Mouse (Mus musculus) cerebellum, postnatal 10 days (tissue): ENCODE results near the gene Pcsk6.
"Not testable (repeated sequence)": the region's sequence is repeated elsewhere in the genome, so short reads cannot be mapped to it uniquely, and the experiment has no call there.

ENCODE experiments used
- DNase-seq, 2 experiments: peaks; one replicate each; pipeline ENCODE4 v3.0.0; 2021; ENCODE audit warnings: mixed read lengths in 2 of 2

Pcsk6 gene

DNA sequence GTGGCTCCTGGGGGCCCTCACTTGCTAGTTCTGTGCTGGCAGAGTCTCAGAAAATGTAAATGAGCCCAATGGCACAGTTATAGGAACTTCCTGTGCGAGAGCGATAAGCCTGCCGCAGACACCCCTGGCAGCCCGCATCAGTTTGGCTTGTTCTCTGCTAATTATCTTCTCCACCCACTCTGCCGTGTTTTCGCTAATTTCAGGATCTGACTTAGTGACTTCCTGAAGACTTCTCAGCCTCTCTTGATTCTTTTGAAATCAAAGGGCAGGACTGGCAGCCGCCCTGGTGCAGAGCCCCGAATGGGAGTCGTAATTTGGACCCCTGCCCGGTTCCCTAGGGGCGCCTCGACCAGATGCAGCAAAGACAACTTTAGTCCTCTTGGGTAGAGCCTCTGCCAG lies 19.8 kb downstream of the Pcsk6 start:
- DNase-seq = peak; percentile 61 to 68

DNA sequence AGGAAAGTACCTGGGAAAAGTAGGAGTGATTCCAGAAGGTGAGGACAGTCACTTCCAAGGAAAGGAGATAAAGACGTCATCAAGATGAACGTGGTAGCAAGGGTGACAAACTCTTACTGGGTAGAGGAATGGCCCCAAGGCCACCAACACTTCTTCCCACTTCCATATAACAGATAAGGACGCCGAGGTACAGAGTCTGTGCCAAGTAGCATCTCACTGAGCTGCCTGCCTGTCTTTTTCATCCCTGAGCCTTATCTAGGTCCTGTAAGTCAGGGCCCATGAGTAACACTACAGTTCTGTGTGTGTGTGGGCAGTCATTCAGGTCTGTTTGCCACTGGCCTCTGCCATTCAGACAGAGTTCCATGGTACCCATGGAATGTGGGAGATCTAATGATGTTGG lies 23.4 kb downstream of the Pcsk6 start:
- no peak for DNase-seq

DNA sequence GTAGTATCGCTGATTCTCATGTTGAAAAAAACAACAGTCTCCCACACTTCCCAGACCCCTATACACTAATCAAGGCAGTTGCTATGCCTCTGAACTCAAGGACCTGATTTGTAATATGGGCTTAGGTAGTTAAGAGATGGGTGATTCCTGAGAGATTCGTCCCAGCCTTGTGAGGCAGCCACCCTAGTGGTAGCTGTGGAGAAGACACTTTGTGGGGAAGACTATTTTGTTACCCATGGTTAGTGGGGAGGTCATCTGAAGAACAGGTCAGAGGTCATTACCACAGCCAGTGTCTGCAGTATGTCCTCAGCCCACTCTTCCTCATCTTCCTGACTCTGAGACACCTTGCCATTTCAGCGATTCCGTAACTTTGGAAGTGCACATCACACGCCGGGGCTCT lies 24.3 kb downstream of the Pcsk6 start:
- no peak for DNase-seq

DNA sequence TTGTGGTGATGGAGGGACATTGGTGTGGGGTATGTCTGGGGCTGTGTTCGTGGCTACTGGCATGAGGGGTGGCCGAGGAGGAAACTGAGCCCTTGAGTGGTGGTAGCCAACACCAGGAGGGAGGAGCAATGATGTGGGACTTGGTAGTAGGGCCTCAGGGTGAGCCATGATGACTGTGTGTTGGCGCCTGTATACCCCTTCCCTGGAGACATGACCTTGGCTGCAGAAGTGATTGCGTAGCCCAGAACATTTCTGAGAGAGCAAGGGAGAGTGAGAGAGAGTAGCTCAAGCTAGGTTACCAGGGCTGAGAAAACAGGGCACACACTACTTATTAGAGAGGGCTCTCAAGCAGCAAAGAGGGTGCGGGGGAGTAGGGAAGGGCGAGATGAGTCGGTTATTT lies 30.3 kb downstream of the Pcsk6 start:
- DNase-seq = no peak

- peak; percentile 47 to 69 for DNase-seq
Observed at GRCm38 (mm10) chr7:65892264-65892828, 30.8 kb downstream of the Pcsk6 start.

- DNase-seq = no peak
Observed at GRCm38 (mm10) chr7:65893546-65893945, 32.0 kb downstream of the Pcsk6 start.

DNA sequence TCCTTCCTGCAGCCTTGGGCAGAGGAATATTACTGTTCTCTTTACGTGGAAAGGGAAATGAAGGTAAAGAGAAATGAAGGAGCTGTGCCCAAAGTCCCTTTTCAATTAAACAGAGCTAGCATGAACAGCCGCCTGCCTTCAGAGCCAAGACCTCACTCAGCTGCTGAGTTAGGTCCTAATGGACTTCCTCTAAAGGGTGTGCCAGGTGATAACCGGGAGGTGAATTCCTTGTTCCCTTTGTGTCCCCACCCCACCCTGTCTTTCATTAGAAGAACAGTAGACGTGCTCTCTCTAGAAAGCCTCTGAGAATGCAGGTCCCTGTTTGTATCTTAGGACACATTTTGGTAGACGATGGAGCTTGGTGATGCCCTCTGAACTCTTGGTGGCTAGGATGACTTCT lies 33.7 kb downstream of the Pcsk6 start:
- DNase-seq = no peak

DNA sequence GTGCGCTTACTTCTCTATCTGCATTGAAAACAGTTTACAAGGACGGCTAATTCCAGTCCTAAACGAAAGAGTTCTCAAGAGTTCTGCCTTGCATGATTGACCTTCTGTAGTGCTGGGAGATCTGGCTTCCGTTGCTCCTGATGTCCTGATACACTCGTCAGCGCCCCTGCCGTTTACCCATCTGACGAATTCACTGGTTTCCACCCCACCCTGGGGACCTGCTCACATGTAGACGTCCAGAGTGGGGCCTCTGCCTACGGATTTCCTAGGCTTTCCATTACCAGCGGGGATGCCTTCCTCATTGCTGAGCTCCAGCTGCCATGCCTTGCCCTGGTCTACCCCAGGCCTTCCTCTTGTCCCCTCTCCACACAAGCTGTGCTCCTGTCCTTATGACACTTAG lies 39.7 kb downstream of the Pcsk6 start:
- no peak for DNase-seq

DNA sequence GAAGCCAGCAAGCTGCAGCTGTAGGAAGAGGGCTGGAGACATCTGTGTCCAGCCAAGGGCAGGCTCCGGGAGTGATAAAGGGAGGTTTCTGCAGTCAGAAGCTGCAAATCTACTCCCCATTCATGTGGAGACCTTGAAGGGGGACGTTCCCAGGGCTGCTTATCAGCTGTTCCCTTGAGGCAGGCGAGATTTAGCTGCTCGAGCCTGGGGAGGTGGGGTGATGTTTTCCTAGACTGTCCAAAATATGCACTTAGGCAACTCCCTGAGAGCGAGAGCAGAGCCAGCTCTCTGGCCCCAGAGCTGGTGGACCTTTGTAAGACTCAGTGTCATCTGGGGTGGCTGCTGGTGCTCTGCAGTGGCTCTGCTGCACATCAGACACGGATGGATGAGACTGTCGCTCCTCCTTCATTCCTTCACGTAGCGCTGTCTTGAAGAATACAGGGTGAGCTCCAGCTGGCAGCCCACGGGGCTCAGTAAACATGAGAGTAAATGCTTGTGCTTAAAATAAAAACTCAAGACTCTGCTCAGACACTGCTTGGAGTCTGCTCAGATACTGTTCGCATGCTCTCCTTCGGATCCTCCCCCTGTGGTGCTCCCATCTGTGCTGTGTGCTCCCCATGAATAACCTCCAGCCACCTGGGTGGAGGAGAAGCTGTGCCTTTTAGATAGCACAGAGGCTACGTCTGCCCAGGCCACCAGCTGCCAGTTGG lies 41.1 kb downstream of the Pcsk6 start:
- DNase-seq = peak; percentile 27 to 48

DNA sequence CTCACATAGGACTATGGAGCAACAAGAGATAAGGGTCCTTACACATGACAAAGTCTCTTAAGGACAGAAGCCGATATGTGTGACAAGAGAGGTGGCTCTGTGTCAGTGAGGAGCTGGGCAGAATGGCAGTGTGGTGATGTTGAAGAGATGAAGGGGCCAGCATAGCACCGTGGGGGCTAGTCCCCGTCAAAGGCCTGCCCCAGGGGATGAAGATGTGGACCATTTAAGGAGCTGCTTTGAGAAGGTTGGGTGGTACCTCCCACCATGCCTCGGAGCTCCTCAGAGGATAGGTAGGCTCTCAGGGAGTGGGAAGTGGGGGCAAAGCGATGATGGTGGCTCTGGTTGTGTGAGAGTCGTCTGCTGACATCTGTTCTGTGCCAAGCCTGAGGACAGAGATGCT lies 41.9 kb downstream of the Pcsk6 start:
- no peak for DNase-seq

DNA sequence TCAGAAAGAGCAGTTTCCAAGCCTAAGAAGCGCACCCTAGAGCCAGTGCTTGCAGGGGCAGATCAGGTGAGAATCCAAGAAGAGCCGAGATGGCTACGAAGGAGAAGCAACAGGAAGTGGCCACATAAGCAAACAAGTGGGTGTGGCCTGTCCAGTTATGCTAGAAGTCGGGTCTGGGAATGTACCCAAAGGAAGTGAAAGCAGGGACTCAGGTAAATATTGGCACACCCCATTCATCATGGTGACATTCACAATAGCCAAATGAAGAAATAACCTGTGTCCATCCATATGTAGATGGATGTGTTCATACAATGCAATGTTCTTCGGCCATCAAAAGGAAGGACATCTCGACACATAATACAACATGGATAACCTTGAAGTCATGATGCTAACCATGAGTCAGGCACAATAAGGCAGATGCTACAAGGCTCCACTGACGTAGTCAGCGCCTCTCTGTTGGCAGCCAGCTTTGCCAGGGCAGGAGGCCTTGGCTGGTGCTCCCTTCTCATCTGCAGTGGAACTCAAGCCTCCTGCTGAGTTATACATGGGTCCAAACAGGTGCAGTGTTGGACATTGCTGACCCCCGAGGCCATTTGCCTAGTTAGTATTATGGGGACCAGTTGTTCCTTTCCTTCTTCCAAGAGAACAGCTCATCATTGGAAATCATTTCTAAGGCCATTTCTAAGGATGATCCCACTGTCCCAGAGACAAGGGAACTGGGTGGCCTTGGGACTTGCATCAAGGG lies 45.2 kb downstream of the Pcsk6 start:
- DNase-seq = no peak

GRCm38 (mm10) chr7:65909343-65910127 lies 48.0 kb downstream of the Pcsk6 start:
- DNase-seq = no peak

DNA sequence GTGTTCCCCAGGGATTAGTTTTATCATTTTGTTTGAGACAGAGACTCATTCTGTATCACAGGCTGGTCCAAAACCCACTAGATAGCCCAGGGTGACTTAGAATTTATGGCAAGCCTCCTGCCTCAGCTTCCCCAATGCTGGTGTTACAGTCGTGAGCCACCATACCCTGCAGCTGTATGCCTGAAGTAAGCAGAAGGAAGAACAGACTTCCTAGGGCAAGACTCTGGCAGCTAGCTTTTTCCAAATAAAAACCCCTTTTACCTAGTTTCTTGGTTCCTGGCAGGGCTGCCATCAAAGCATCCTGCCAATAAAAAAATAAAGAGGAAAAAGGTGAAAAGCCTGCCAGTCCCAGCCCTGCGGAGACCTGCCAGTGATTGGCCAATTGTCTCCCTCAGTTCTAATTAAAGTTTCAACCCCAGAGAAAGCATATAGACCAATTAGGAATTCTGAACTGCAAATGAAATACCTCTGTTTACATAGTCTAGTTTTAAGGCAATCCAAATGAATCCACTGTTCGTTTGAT lies 51.6 kb downstream of the Pcsk6 start:
- DNase-seq = no peak

DNA sequence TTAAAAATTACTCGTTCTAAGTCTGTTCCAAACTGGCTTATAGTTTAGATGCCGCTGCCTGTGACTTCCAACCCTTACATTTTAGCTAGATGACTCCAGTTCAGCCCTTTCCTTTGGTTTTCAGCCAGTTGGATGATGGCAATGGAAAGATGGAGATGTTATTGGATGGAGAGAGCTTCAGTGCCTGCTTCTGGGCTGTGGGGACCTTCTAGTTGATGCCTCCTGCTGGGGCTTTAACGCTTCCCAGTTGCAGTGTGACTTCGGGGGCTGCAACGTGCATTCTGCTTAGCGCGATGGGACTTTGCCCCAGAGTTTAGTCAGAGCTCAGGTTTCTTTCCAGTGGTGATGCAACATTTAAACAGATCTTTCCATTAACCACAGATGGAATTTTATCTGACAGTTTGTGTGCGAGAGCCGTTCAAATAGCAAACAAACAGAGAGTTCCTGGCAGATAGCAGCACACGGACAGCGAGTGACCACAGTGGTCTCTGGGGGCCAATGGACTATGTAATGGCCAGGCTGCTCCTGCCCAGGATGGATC lies 53.3 kb downstream of the Pcsk6 start:
- no peak for DNase-seq

GRCm38 (mm10) chr7:65915821-65916220 lies 54.3 kb downstream of the Pcsk6 start:
- no peak for DNase-seq

GRCm38 (mm10) chr7:65916566-65916965 lies 55.0 kb downstream of the Pcsk6 start:
- DNase-seq = no peak

DNA sequence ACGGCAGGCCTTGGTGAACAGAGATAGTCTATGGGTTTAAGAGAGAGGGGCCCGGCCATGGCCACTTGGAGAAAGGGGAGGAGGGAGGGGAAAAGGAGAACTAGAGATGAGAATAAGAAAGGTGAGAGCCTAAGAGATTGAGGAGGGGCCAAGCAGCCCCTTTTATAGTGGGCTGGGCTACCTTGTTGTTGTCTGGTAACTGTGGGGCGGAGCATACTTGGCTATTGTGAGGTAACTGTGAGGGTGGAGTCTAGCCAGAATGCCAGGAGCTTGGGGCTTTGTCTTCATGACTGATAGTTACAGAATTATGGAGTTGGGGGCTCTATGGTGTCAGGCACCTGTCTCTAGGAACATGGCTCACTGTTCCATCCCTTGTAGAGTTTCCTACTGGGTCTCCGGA lies 56.9 kb downstream of the Pcsk6 start:
- no peak for DNase-seq

GRCm38 (mm10) chr7:65929398-65929797 lies 67.9 kb downstream of the Pcsk6 start:
- no peak for DNase-seq

DNA sequence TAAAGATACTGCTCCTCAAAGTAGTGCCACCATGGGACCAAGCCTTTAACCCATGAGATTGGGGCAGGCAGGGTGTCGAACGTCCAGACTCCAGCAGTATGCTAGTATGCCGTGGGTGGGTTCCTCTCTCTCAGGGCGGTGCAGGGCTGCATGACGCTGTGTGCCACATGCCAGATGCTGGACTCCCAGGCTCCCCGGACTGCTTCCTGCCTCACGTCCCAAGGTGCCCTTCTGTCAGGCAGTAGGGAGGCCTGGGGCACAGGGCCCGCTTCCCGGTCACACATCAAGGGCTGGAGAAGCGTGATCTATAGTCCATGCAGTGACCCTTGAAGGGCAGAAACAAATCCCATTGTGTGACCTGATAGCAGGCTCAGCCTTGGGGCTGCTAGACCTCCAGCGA lies 68.9 kb downstream of the Pcsk6 start:
- no peak for DNase-seq

DNA sequence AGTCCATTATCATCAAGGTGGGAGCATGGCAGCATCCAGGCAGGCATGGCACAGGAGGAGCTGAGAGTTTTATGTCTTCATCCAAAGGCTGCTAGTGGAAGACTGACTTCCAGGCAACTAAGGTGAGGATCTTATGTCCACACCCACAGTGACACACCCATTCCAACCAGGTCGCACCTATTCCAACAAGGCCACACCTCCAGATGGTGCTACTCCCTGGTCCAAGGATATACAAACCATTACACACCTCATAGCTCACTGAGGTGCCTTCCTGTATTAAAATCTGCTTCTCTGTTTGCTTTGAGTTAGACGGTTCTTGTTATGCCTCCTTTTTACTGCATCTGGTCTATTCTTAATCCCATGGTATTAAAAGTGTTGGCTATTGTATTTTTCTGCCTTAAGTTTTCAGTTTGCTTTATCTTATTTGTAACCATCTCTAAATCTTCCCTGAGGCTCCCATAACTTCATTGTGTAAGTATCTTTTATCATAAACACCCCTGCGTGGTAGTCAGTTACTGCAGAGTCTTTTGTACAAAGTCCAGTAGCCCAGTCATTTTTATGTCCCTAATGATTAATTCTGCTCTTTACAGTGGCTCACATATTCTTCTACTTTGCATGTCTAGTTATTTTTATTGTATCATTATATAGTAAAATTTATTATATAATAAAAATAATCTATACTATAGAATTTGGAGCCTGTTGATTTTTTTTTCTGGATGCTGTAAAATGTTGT lies 72.9 kb downstream of the Pcsk6 start:
- not testable (repeated sequence) for DNase-seq

- no peak for DNase-seq
Observed at GRCm38 (mm10) chr7:65935211-65935610, 73.7 kb downstream of the Pcsk6 start.

DNA sequence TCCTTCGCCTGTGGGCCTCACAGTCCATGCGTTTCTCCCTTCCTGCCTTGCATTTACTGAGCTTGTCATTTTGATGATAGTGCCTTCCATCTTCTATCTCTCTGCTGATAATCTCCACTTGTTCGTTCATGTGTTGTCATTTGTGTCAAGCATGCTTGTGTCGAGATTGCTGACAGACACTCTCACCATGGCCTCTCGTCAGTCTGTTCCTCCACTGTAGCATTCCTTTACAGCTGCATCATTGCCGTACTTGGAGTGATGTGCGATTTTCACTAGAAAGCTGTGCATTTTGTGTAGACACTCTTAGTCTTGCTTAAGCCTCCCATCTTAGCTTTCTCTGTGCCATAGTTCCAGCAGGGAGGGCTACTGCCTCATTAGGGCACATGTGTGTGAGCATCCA lies 79.5 kb downstream of the Pcsk6 start:
- no peak for DNase-seq
